Mouse (Mus musculus): ENCODE results near the gene Retsat.

DNA sequence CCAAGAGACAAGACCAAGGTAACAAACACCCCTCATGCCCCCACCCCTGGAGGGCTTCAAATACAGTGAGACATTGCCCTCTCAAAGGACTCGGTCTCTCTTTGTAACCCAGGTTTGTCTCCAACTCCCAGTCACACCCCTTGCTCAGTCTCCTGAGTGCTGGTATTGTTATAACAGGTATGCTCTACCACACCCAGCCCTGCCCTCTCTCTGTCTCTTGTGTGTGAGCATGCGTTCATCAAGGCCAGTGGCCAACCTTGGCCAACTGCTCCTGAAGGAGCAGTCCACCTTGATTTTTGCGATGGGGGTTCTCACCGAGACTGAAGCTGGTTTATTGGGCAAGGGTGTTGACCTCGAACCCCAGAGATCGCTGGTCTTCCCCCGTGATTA is 57.8 kb downstream of the Retsat start:
- TF ChIP-seq CTCF (IDR thresholded peaks at IDR 0.05; ENCODE audit: borderline replicate concordance, control insufficient read depth, extremely low read depth, insufficient read depth, low read length, poor library complexity) (no peak), POLR2A (IDR thresholded peaks at IDR 0.05; ENCODE audit: control insufficient read depth, extremely low read depth, insufficient read depth, low read length, poor library complexity) (no peak)

Measured in thymus, adult 2 months (tissue).